Comparison of ENCODE assay signal across 32 mouse cellular contexts in genomic region chr15:9421163-9421562, GRCm38 (mm10). TPM values are rescaled to one million over a fixed set of nuclear protein-coding genes. Genes with fewer than 3 reads are reported as not detected.
"Had no signal": no experiment of that assay in that cellular context is flagged by ENCODE, and none has a peak within 500 bp of the region (broad histone marks: within the 10 kb centered on the region; RNA-seq: fewer than 3 reads in every experiment).

No protein-coding gene starts in this region.

- ATAC-seq: forebrain, embryonic 13.5 days; forebrain, embryonic 14.5 days; forebrain, embryonic 15.5 days; forebrain, embryonic 16.5 days; forebrain, postnatal 0 days had no signal

- H3K4me1 ChIP-seq: embryonic facial prominence, embryonic 10.5 days; embryonic facial prominence, embryonic 12.5 days; embryonic facial prominence, embryonic 13.5 days; embryonic facial prominence, embryonic 15.5 days; forebrain, embryonic 10.5 days; forebrain, embryonic 12.5 days; forebrain, embryonic 13.5 days; forebrain, embryonic 15.5 days had no signal

- H3K36me3 ChIP-seq: embryonic facial prominence, embryonic 10.5 days; embryonic facial prominence, embryonic 12.5 days; embryonic facial prominence, embryonic 13.5 days; embryonic facial prominence, embryonic 15.5 days; forebrain, embryonic 10.5 days; forebrain, embryonic 12.5 days; forebrain, embryonic 15.5 days had no signal

- H3K27me3 ChIP-seq: embryonic facial prominence, embryonic 12.5 days; embryonic facial prominence, embryonic 13.5 days; embryonic facial prominence, embryonic 15.5 days; forebrain, embryonic 12.5 days; forebrain, embryonic 13.5 days; forebrain, embryonic 15.5 days had no signal

- H3K27ac ChIP-seq: embryonic facial prominence, embryonic 10.5 days; embryonic facial prominence, embryonic 12.5 days; embryonic facial prominence, embryonic 13.5 days; embryonic facial prominence, embryonic 15.5 days; forebrain, embryonic 10.5 days; forebrain, embryonic 12.5 days; forebrain, embryonic 13.5 days; forebrain, embryonic 15.5 days; gastrocnemius, adult 2 months; heart, adult 2 months had no signal

- H3K4me3 ChIP-seq: embryonic facial prominence, embryonic 10.5 days; embryonic facial prominence, embryonic 12.5 days; embryonic facial prominence, embryonic 13.5 days; embryonic facial prominence, embryonic 15.5 days; erythroblast, embryonic 14.5 days; forebrain, embryonic 10.5 days; forebrain, embryonic 12.5 days; forebrain, embryonic 13.5 days; forebrain, embryonic 15.5 days; gastrocnemius, adult 2 months; heart, adult 2 months had no signal

- H3K4me2 ChIP-seq: embryonic facial prominence, embryonic 12.5 days; embryonic facial prominence, embryonic 13.5 days; embryonic facial prominence, embryonic 15.5 days; forebrain, embryonic 12.5 days; forebrain, embryonic 13.5 days; forebrain, embryonic 15.5 days had no signal

- H3K9ac ChIP-seq: embryonic facial prominence, embryonic 12.5 days; embryonic facial prominence, embryonic 13.5 days; embryonic facial prominence, embryonic 15.5 days; forebrain, embryonic 12.5 days; forebrain, embryonic 13.5 days; forebrain, embryonic 15.5 days; forebrain, postnatal 0 days had no signal

- H3K9me3 ChIP-seq: embryonic facial prominence, embryonic 10.5 days; embryonic facial prominence, embryonic 12.5 days; embryonic facial prominence, embryonic 13.5 days; embryonic facial prominence, embryonic 15.5 days; forebrain, embryonic 10.5 days; forebrain, embryonic 12.5 days; forebrain, embryonic 13.5 days; forebrain, embryonic 15.5 days had no signal

- DNase-seq: cerebellum, adult 8-10 months; cerebellum, adult 9-10 months; cerebellum, adult 9-11 months; cerebellum, postnatal 10 days; cerebellum, postnatal 14 days; cerebellum, postnatal 25 days; cerebellum, postnatal 36 days; embryo, embryonic 11 days; forebrain, postnatal 0 days; gastrocnemius, adult 2 months; gastrocnemius, postnatal 10 days; gastrocnemius, postnatal 14 days; gastrocnemius, postnatal 25 days; gastrocnemius, postnatal 36 days; heart, adult 11 months; heart, adult 18-20 months; heart, adult 2 months had no signal

RNA-seq across cellular contexts. Expression of gene Capsl, which starts 14.7 kb away (rescaled TPM):
- total RNA-seq: gastrocnemius, adult 18-20 months; gastrocnemius, adult 2 months; gastrocnemius, adult 8-10 months; gastrocnemius, postnatal 10 days; gastrocnemius, postnatal 14 days; gastrocnemius, postnatal 25 days; gastrocnemius, postnatal 36 days; gastrocnemius, postnatal 4 days; granulocyte monocyte progenitor cell, adult 5-6 weeks; heart, adult 2 months had no signal
- polyA plus RNA-seq: erythroblast, embryonic 14.5 days had no signal
